Mouse (Mus musculus) macrophage (primary cell): ENCODE results near the gene Mrpl58. TPM values are rescaled to one million over a fixed set of nuclear protein-coding genes. Genes with fewer than 3 reads are reported as not detected.

Experiments
- H3K27ac ChIP-seq: fragments of 350-480 bp; formaldehyde crosslinking; 2 replicates; pipeline ENCODE4 v1.9.0; 2021
- H3K36me3 ChIP-seq: fragments of 350-480 bp; formaldehyde crosslinking; 2 replicates; pipeline ENCODE4 v1.9.0; 2021; ENCODE audit errors: inconsistent target
- H3K4me3 ChIP-seq: fragments of 350-480 bp; formaldehyde crosslinking; 2 replicates; pipeline ENCODE4 v1.9.0; 2021; ENCODE audit errors: inconsistent target
- H3K79me2 ChIP-seq: fragments of 350-480 bp; formaldehyde crosslinking; 2 replicates; pipeline ENCODE4 v1.9.0; 2021; ENCODE audit errors: inconsistent target
- WGBS: methylation state at CpG from one replicate; pipeline ENCODE4 v1.1.7; 2026; ENCODE audit warnings: inconsistent platforms; ENCODE audit not compliant: missing documents; 5-methylcytosine and 5-hydroxymethylcytosine counted together
- polyA plus RNA-seq: library from polyadenylated mRNA; stranded (reverse); fragments of 250-400 nt; gene quantifications from 3 replicates; pipeline ENCODE4 v1.2.4, GENCODE M21; 2018; ENCODE audit warnings: inconsistent platforms
- total RNA-seq, 78 experiments: library from RNA; depleted of rRNA; stranded (reverse); fragments of 250-400 nt; gene quantifications; 1 replicate in 9 of 78; 2 replicates in 24 of 78; 3 replicates in 43 of 78; 4 replicates in 2 of 78; pipeline ENCODE4 v1.2.4; 2018; ENCODE audit warnings: inconsistent platforms in 56 of 78

The Mrpl58 gene
- 10 to 100 TPM in 14 of 26 experiments, 1 to 10 TPM in 11, not detected in 1; 1.9 to 25.3 (median 10.9) TPM for total RNA-seq (2018; cell fraction: chromatin; rRNA removed)
- total RNA-seq (2018; cell fraction: cytosol; rRNA removed) = 10 to 100 TPM; 22.1 to 54.3 (median 38.2) TPM
- 10 to 100 TPM in 15 of 26 experiments, 1 to 10 TPM in 11; 4.2 to 25.9 (median 11.9) TPM for total RNA-seq (2018; cell fraction: nucleus; rRNA removed)
- polyA plus RNA-seq = 33.0 to 43.0 TPM (median 39.2 TPM) in 3 replicates

GRCm38 (mm10) chr11:115403338-115404124 lies at the start of gene Mrpl58:
Gene Mrpl58 (plus strand): TSS chr11:115403752.
- H3K27ac ChIP-seq = peak within 1 kb of the TSS; percentile 49
- H3K79me2 ChIP-seq = peaks cover 12% of the 10 kb centered on the region; the same call in 1 of the 2 replicates
- H3K36me3 ChIP-seq = no peaks in the 10 kb centered on the region
- WGBS = 5% methylated on average over 37 of the region's 50 CpGs
- H3K4me3 ChIP-seq = peak within 1 kb of the TSS; percentile 63

- no peak overlapping the region for H3K4me3 ChIP-seq
- H3K27ac ChIP-seq = no peak overlapping the region
- WGBS = 14% methylated on average over 8 of the region's 8 CpGs
- H3K36me3 ChIP-seq = no peaks in the 10 kb centered on the region
- H3K79me2 ChIP-seq = no peaks in the 10 kb centered on the region
Measured at GRCm38 (mm10) chr11:115354183-115354582, 49.4 kb upstream of the Mrpl58 start.

DNA sequence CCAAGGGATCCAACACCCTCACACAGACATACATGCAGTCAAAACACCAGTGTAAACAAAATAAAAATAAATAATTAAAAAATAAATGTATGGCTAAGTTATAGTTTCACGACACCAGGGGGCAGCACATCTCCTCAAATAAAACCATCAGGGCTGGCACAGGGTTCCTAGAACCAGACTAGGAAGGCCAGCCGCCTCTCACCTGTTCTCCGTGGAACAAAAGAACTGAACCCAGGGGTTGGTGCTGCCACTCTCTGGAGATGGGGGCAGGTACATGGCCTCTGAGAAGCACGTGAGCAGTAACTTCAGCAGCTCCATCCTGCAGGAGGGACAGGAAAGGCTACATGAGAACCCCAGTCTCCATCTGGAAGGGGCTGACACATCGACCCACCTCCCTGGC lies 45.1 kb upstream of the Mrpl58 start:
- 20% methylated on average over 5 of the region's 5 CpGs for WGBS
- H3K79me2 ChIP-seq = no peaks in the 10 kb centered on the region
- no peaks in the 10 kb centered on the region for H3K36me3 ChIP-seq
- no peak overlapping the region for H3K27ac ChIP-seq
- H3K4me3 ChIP-seq = no peak overlapping the region

DNA sequence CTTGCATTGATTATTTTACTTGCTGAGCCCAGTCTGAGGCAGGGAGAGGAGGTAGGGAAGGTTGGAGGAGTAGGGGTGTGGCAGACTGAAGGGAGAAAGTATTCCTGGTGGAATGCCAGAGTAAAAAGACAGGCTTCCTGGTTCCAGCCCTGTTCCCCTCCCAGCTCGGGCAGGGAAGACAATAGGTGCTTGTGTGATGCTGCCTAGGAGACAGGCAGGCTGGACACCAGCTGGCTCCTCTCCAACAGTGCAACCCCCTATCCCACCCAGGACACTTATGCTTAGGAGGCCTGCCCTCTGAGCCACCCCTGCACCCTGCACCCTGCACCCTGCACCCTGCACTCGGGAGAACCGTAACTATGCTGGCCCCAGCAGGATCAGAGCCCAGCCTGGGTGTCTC lies 44.3 kb upstream of the Mrpl58 start:
- WGBS = 87% methylated on average over 3 of the region's 3 CpGs
- Histone ChIP-seq H3K4me3 (no peak overlapping the region), H3K27ac (no peak overlapping the region), H3K79me2 (no peaks in the 10 kb centered on the region), H3K36me3 (no peaks in the 10 kb centered on the region)

DNA sequence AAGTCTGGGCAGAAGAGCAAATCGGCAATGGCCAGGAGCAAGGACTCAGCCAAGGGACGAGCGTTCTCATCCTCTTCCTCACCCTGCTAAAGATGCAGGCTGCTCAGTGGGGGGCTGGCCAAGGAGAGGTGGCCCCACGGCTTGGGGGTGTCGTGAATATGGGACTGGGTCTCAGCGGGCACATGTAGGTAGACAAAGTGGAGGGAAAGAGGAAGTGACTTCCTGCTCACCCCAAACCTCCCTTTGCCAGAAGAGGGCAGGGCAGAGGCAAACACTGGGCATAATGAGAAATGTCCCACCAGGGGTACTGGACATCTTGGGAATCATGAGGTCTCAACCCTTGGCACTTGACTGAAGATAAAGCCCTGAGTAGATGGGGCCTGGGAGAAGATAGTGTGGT lies 43.8 kb upstream of the Mrpl58 start:
- no peak overlapping the region for H3K27ac ChIP-seq
- no peaks in the 10 kb centered on the region for H3K36me3 ChIP-seq
- H3K79me2 ChIP-seq = no peaks in the 10 kb centered on the region
- 42% methylated on average over 6 of the region's 6 CpGs for WGBS
- no peak overlapping the region for H3K4me3 ChIP-seq

DNA sequence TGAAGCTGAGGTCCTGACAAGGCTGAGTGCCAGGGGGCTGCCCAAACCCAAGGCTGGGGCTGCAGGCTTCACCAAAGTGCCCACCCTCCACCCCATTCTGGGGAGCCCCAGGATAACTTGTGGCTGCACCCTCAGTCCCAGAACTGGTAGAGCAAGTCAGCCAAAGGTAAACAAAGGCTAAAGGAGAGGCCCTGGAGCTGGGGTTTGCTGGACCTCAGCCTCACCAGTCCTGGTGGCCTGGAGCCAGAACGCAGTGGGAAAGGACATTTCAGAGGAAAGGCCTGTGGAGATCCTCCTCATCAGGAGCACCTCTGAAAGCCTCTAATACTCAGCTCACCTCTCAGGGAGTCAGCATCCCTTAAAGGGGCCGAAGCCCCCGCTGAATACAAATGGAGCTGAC lies 39.4 kb upstream of the Mrpl58 start:
- 97% methylated on average over 3 of the region's 3 CpGs for WGBS
- Histone ChIP-seq H3K79me2 (no peaks in the 10 kb centered on the region), H3K27ac (no peak overlapping the region), H3K4me3 (no peak overlapping the region), H3K36me3 (no peaks in the 10 kb centered on the region)

- Histone ChIP-seq H3K4me3 (no peak overlapping the region), H3K36me3 (no peaks in the 10 kb centered on the region), H3K27ac (no peak overlapping the region), H3K79me2 (no peaks in the 10 kb centered on the region)
- 10% methylated on average over 7 of the region's 7 CpGs for WGBS
Measured at GRCm38 (mm10) chr11:115366039-115366705, 37.4 kb upstream of the Mrpl58 start.

GRCm38 (mm10) chr11:115366706-115367394 lies 36.7 kb upstream of the Mrpl58 start:
- H3K36me3 ChIP-seq = no peaks in the 10 kb centered on the region
- H3K27ac ChIP-seq = no peak overlapping the region
- no peaks in the 10 kb centered on the region for H3K79me2 ChIP-seq
- 6% methylated on average over 28 of the region's 28 CpGs for WGBS
- H3K4me3 ChIP-seq = no peak overlapping the region

DNA sequence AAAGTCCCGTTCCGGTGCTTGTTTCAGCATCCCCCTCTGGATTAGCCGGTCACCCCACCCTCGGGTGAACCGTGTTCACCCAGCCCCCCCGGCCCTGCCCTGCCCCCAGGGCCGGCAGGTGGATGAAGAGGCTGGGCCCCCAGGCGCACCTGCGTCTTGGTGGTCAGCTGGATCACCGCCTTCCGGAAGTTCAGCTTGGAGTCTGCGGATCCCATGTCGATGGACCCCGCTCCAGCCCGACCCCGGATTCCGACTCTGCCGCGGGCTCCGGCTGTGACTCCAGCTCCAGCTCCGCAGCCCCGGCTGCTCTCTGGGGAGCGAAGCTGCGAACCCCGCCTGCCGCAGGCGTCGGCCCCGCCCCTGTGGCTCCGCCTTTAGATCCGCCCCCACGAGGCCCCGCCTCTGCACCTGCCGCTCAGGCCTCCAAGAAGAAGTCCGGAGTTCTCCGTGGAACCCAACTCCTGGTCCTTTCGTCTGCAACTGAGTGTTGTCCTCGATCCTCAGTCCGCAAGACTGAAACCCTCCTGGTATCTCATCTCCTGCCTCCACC lies 36.1 kb upstream of the Mrpl58 start, which contains the start of gene Hid1:
Gene Hid1, minus strand, starts transcription at position 362 of the 550 bp plus-strand sequence.
- 2% methylated on average over 39 of the region's 39 CpGs for whole genome bisulfite sequencing
- no peak within 1 kb of the TSS for H3K27ac ChIP-seq
- H3K4me3 ChIP-seq = no peak within 1 kb of the TSS
- H3K79me2 ChIP-seq = no peaks in the 10 kb centered on the region
- no peaks in the 10 kb centered on the region for H3K36me3 ChIP-seq

DNA sequence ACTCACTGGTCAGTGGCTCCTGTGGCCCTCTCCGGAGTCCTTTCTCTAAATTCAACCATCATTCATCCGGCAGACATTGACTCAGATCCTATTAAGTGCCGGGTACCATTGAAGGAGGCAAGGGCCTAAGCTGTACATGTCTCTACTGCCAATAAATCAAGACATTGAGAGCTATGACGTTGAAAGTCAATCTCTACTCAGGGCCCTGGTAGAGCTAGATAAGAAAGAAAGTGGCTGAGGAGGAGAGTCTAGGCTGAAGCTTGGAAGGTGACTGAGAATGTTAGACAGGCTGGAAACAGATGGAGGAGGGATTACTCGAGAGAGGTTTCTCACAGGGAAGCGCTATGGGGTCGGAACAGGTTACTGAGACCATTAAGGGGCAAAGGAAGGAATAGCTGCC lies 33.2 kb upstream of the Mrpl58 start:
- Histone ChIP-seq H3K79me2 (no peaks in the 10 kb centered on the region), H3K36me3 (no peaks in the 10 kb centered on the region), H3K4me3 (no peak overlapping the region), H3K27ac (no peak overlapping the region)
- whole genome bisulfite sequencing = 70% methylated on average over 7 of the region's 7 CpGs

DNA sequence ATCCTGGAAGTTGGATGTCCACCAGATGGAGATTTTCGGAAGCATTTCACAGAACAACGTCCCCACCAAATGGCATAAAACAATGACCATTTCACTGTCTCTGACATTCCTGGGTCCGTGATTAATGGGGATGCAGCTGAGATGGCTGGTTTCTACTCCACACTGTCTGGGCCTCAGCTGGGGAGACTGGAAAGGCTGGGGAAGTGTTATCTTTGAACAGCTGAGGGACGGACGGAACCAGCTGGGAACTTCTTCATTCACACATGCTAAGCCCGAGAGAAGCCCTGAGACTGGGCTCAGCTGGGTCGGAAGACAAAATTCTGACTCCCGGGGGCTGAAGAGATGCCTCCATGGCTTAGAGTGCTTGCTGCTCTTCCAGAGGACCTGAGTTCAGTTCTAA lies 32.2 kb upstream of the Mrpl58 start:
- Histone ChIP-seq H3K27ac (no peak overlapping the region), H3K36me3 (no peaks in the 10 kb centered on the region), H3K4me3 (no peak overlapping the region), H3K79me2 (no peaks in the 10 kb centered on the region)
- 88% methylated on average over 8 of the region's 8 CpGs for WGBS

DNA sequence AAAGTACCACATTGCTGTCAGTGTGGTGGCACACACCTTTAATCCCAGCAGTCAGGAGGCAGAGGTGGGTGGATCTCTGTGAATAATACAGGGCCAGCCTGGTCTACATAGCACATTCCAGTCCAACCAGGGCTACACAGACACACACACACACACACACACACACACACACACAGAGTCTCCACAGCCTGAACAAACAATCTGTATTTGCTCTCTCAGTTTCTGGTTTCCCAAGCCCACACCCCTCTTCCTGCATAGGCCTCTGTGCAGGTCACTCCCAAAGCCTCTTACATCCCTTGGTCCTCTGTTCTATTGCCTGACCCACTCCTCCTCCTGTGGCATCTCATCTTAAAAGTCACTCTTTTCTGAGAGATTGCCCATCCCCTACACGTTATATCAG lies 31.5 kb upstream of the Mrpl58 start:
- 73% methylated on average over 1 of the region's 1 CpGs for WGBS
- Histone ChIP-seq H3K36me3 (no peaks in the 10 kb centered on the region), H3K4me3 (no peak overlapping the region), H3K27ac (no peak overlapping the region), H3K79me2 (no peaks in the 10 kb centered on the region)

DNA sequence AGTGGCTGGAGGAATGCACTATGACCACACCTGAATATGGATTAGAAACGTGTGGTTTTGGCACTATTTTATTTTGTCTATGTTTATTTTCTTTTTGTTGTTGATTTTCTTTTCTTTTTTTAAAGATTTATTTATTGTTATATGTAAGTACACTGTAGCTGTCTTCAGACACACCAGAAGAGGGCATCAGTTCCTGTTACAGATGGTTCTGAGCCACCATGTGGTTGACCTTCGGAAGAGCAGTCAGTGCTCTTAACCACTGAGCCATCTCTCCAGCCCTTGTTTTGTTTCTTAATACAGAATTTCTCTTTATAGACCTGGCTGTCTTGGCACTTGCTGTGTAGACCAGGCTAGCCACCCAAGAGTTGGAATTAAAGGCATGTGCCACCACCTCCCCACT lies 30.8 kb upstream of the Mrpl58 start:
- WGBS = 79% methylated on average over 2 of the region's 2 CpGs
- Histone ChIP-seq H3K27ac (no peak overlapping the region), H3K79me2 (no peaks in the 10 kb centered on the region), H3K36me3 (no peaks in the 10 kb centered on the region), H3K4me3 (no peak overlapping the region)
